8 mouse cellular contexts compared by ENCODE assay signal in the genomic region with DNA sequence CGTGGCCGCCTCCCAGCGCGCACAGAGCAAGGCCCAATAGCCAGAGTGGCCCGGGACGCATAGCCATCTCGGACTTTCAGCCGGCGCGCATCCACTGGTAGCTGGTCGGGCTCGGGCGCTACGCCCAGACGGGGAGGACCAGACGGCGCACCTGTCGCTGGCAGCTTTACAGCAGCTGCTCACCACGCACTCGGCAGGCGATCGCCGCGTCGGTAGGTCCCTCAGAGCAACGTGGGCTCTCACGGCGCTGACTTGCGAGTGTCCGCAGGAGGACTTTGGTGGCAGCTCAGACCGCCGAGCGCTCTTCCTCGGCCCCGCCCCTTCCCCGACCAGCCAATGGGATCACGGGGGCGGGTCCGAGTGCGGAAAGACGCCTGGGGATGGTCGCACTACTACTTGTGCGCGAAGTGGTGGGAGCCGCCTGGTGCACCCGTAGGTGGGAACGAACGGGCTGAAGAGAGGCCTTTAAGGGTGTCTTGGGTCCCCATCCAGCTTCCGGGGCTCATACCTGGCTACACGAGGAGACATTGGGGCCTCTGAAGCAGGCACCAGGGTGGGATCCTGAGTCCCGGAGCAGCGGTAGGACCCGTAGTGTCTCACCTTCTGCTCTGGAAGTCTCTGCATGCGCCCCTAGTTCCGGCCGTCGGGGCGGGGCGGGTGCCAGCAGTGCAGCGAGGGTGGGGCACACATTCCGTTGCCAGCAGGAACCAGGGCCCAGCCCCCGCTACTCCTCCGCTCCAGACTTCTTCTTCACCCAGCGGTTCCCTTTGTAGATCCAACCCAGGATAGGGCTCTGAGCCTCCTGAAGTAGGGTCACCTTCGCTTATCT. TPM values are rescaled to one million over a fixed set of nuclear protein-coding genes. Genes with fewer than 3 reads are reported as not detected.
DNase-seq lines count a peak whose midpoint lies in the region; ATAC-seq and TF ChIP-seq lines count a peak whose summit lies in the region.

A gene (minus strand): TSS at position 611 of the 829 bp plus-strand sequence.

- no peaks in the 10 kb centered on the region for H3K36me3 ChIP-seq in kidney, adult 2 months (ENCODE audit: control insufficient read depth, insufficient read depth, low read length)
- peaks cover 3% of the 10 kb centered on the region; the same call in 1 of the 2 replicates for H3K36me3 ChIP-seq in lung, embryonic 14.5 days (ENCODE audit: insufficient read depth)
- H3K36me3 ChIP-seq in neural tube, embryonic 15.5 days = peaks cover 3% of the 10 kb centered on the region; the same call in 1 of the 2 replicates

- peak within 1 kb of the TSS; percentile 92 for H3K4me2 ChIP-seq in lung, embryonic 14.5 days
- peak within 1 kb of the TSS; percentile 87 for H3K4me2 ChIP-seq in neural tube, embryonic 15.5 days

- H3K4me3 ChIP-seq in kidney, adult 2 months (ENCODE audit: insufficient read depth, low read depth, low read length) = peak within 1 kb of the TSS; percentile 54
- peak within 1 kb of the TSS; percentile 51 for H3K4me3 ChIP-seq in lung, embryonic 14.5 days (ENCODE audit: low read depth, low read length)
- H3K4me3 ChIP-seq in neural tube, embryonic 15.5 days (replicated peaks) = peak within 1 kb of the TSS; percentile 47

- H3K27me3 ChIP-seq in kidney, adult 2 months (replicated peaks; ENCODE audit: control insufficient read depth, insufficient read depth, low read length) = no peaks in the 10 kb centered on the region
- H3K27me3 ChIP-seq in lung, embryonic 14.5 days (ENCODE audit: insufficient read depth, low read length) = peaks cover 44% of the 10 kb centered on the region
- peaks cover 50% of the 10 kb centered on the region for H3K27me3 ChIP-seq in neural tube, embryonic 15.5 days (replicated peaks)

- no peaks in the 10 kb centered on the region for H3K9me3 ChIP-seq in lung, embryonic 14.5 days (ENCODE audit: low read depth, low read length)
- no peaks in the 10 kb centered on the region for H3K9me3 ChIP-seq in neural tube, embryonic 15.5 days (replicated peaks)

- ATAC-seq in lung, embryonic 14.5 days (ENCODE audit: insufficient read depth) = peak; percentile 92
- ATAC-seq in neural tube, embryonic 15.5 days (ENCODE audit: low FRiP score) = peak; percentile 84

- peak within 1 kb of the TSS; percentile 23; the same call in 1 of the 2 replicates for H3K9ac ChIP-seq in lung, embryonic 14.5 days
- H3K9ac ChIP-seq in neural tube, embryonic 15.5 days (replicated peaks) = 0 out of 2 replicates have a peak within 1 kb of the TSS, but pooled peaks have one; percentile 17

- TF ChIP-seq POLR2A in kidney, adult 2 months (IDR thresholded peaks at IDR 0.05; ENCODE audit: low read depth, low read length) = peak; percentile 7

- no peak within 1 kb of the TSS for H3K27ac ChIP-seq in kidney, adult 2 months (ENCODE audit: insufficient read depth, low read depth, low read length)
- H3K27ac ChIP-seq in lung, embryonic 14.5 days (ENCODE audit: low read depth) = no peak within 1 kb of the TSS
- H3K27ac ChIP-seq in neural tube, embryonic 15.5 days (replicated peaks) = no peak within 1 kb of the TSS

- no peak for TF ChIP-seq CTCF in kidney, adult 2 months (conservative IDR thresholded peaks at IDR 0.05; ENCODE audit: insufficient read depth, insufficient read length, low read depth, low read length)
- no peak for TF ChIP-seq CTCF in lung, embryonic 14.5 days (IDR thresholded peaks at IDR 0.05; ENCODE audit: low read depth)

- DNase-seq in right cerebral cortex, postnatal 14 days = peak; percentile 48
- no peak for DNase-seq in right cerebral cortex, postnatal 36 days (ENCODE audit: low spot score in 2 of 2)
- peak; percentile 83 for DNase-seq in embryo, embryonic 9.5 days (ENCODE audit: extremely low spot score)
- peak; percentile 31 for DNase-seq in heart, adult 8-10 months (ENCODE audit: low spot score)
- DNase-seq in kidney, adult 2 months = peak; percentile 73
- DNase-seq in lung, embryonic 14.5 days = peak; percentile 90
- peak; percentile 71 for DNase-seq in thymus, postnatal 0 days (ENCODE audit: low spot score)

- 1% methylated on average over 65 of the region's 65 CpGs for WGBS in kidney, adult 2 months
- WGBS in lung, embryonic 14.5 days = under 1% methylated on average over 63 of the region's 65 CpGs
- under 1% methylated on average over 65 of the region's 65 CpGs for WGBS in neural tube, embryonic 15.5 days

- H3K4me1 ChIP-seq in kidney, adult 2 months (ENCODE audit: control insufficient read depth, insufficient read depth, low read length) = no peaks in the 10 kb centered on the region
- 0 out of 2 replicates have a peak, but pooled peaks cover 4% of the 10 kb centered on the region for H3K4me1 ChIP-seq in lung, embryonic 14.5 days (ENCODE audit: insufficient read depth)
- H3K4me1 ChIP-seq in neural tube, embryonic 15.5 days = peaks cover 15% of the 10 kb centered on the region

RNA-seq across cellular contexts. Expression of the gene that starts here (rescaled TPM):
- not detected for total RNA-seq in heart, adult 8-10 months (2022)
- polyA plus RNA-seq in kidney, adult 2 months (2012; rRNA removed) = 1.5 and 2.9 TPM in 2 replicates
- 0.11 and 0.30 TPM in 2 replicates for polyA plus RNA-seq in lung, embryonic 14.5 days (2014; fragmentation: Nextera tagmentation; extraction: Ambion mirVana)
- 0.20 and 0.43 TPM in 2 replicates for polyA plus RNA-seq in neural tube, embryonic 15.5 days (2015; fragmentation: Nextera tagmentation; extraction: Ambion mirVana)
- polyA plus RNA-seq in thymus, postnatal 0 days (2015; fragmentation: Nextera tagmentation; extraction: Ambion mirVana) = 0.18 and 0.23 TPM in 2 replicates

Comparison
In these comparisons a context has a peak if more than half of its experiments do, and no peak if none do; other contexts are left out.
1. DNase-seq: peak in right cerebral cortex, postnatal 14 days (single experiment), embryo, embryonic 9.5 days (single experiment) and kidney, adult 2 months (single experiment); none in right cerebral cortex, postnatal 36 days (0 of 2).
2. Peak in DNase-seq in heart, adult 8-10 months; RNA of the gene not detected or under 1 TPM.
3. Peak in DNase-seq, ATAC-seq, H3K4me3 ChIP-seq, H3K9ac ChIP-seq and H3K4me2 ChIP-seq in lung, embryonic 14.5 days; RNA of the gene not detected or under 1 TPM.
4. Peak in ATAC-seq, H3K4me3 ChIP-seq, H3K9ac ChIP-seq and H3K4me2 ChIP-seq in neural tube, embryonic 15.5 days; RNA of the gene not detected or under 1 TPM.
5. Peak in DNase-seq in thymus, postnatal 0 days; RNA of the gene not detected or under 1 TPM.
6. Peak in every context shown above with its lines, with median percentiles within 50 percentile points of each other: H3K4me3 ChIP-seq.